Mouse (Mus musculus) liver, adult 2 months (tissue): ENCODE measurements at regions not wholly inside any gene's neighbourhood (a gene's known extent, or its start where the extent isn't known, plus 50 kb on each side); places are given as distances from the start of the nearest gene placed in this dataset.

Source experiments
- CTCF ChIP-seq: fragments of 200-500 bp; IDR thresholded peaks from 2 replicates; pipeline ENCODE4 v1.5.1; 2011; ENCODE audit warnings: low read depth, low read length, control low read depth
- POLR2A ChIP-seq: fragments of 200-500 bp; IDR thresholded peaks from 2 replicates; pipeline ENCODE4 v1.6.1; 2011; ENCODE audit warnings: low read length, control low read depth; ENCODE audit not compliant: insufficient read depth; ENCODE audit errors: extremely low read depth

- TF ChIP-seq POLR2A (no peak), CTCF (no peak)
These were observed 56.6 kb upstream of the Jak1 start for GRCm38 (mm10) chr4:101321731-101322130.
